Mouse (Mus musculus): Measurements from ENCODE around the gene Olfr854. TPM values are rescaled to one million over a fixed set of nuclear protein-coding genes. Genes with fewer than 3 reads are reported as not detected.

The Olfr854 gene
- polyA plus RNA-seq (2012; rRNA removed), result not detected in 2 replicates

- no peak for TF ChIP-seq CTCF (IDR thresholded peaks at IDR 0.05; ENCODE audit: borderline replicate concordance, extremely low read depth, insufficient read depth, insufficient read length)
- TF ChIP-seq POLR2A (IDR thresholded peaks at IDR 0.05; ENCODE audit: borderline replicate concordance, extremely low read depth, insufficient read depth, insufficient read length, poor library complexity, severe bottlenecking), result no peak
- DNase-seq (ENCODE audit: low read depth), result no peak
Measured at GRCm38 (mm10) chr9:19567282-19567681, at the start of gene Olfr854. Gene Olfr854, minus strand, starts transcription at chr9:19567382.

GRCm38 (mm10) chr9:19582317-19582716 is 15.1 kb upstream of the Olfr854 start, which contains the start of gene Olfr855:
Gene Olfr855, plus strand, starts transcription at chr9:19582617.
- no peak for TF ChIP-seq CTCF (IDR thresholded peaks at IDR 0.05; ENCODE audit: borderline replicate concordance, extremely low read depth, insufficient read depth, insufficient read length)
- TF ChIP-seq POLR2A (IDR thresholded peaks at IDR 0.05; ENCODE audit: borderline replicate concordance, extremely low read depth, insufficient read depth, insufficient read length, poor library complexity, severe bottlenecking), result no peak
- no peak for DNase-seq (ENCODE audit: low read depth)

- no peak for DNase-seq (ENCODE audit: low read depth)
- TF ChIP-seq CTCF (IDR thresholded peaks at IDR 0.05; ENCODE audit: borderline replicate concordance, extremely low read depth, insufficient read depth, insufficient read length) (no peak), POLR2A (IDR thresholded peaks at IDR 0.05; ENCODE audit: borderline replicate concordance, extremely low read depth, insufficient read depth, insufficient read length, poor library complexity, severe bottlenecking) (no peak)
Measured at GRCm38 (mm10) chr9:19540976-19541375, 26.2 kb downstream of the Olfr854 start, which contains the start of gene Olfr853. Gene Olfr853, minus strand, starts transcription at chr9:19541076.

Other genes with a start within 250 kb of the Olfr854 start
- gene Olfr845, start 230.9 kb downstream of the Olfr854 start, polyA plus RNA-seq (2012; rRNA removed), result not detected in 2 replicates
- not detected in 2 replicates for gene Olfr846, start 203.4 kb downstream of the Olfr854 start, polyA plus RNA-seq (2012; rRNA removed)
- gene Olfr847, start 188.7 kb downstream of the Olfr854 start, polyA plus RNA-seq (2012; rRNA removed), result not detected in 2 replicates
- not detected in 2 replicates for gene Olfr849, start 127.1 kb downstream of the Olfr854 start, polyA plus RNA-seq (2012; rRNA removed)
- not detected in 2 replicates for gene Olfr850, start 89.1 kb downstream of the Olfr854 start, polyA plus RNA-seq (2012; rRNA removed)
- gene Olfr851, start 74.1 kb downstream of the Olfr854 start, polyA plus RNA-seq (2012; rRNA removed), result not detected in 2 replicates
- not detected in 2 replicates for gene Olfr853, start 26.3 kb downstream of the Olfr854 start, polyA plus RNA-seq (2012; rRNA removed)
- gene Olfr855, start 15.2 kb upstream of the Olfr854 start, polyA plus RNA-seq (2012; rRNA removed), result not detected in 2 replicates
- 28.0 and 32.7 TPM in 2 replicates for gene Zfp317, start 54.7 kb upstream of the Olfr854 start, polyA plus RNA-seq (2012; rRNA removed)
- 0.05 TPM in 1 of 2 replicates, not detected in the other for gene Olfr857, start 142.1 kb upstream of the Olfr854 start, polyA plus RNA-seq (2012; rRNA removed)
- gene Olfr58, start 212.9 kb upstream of the Olfr854 start, polyA plus RNA-seq (2012; rRNA removed), result not detected in 2 replicates
- not detected in 2 replicates for gene Olfr859, start 237.5 kb upstream of the Olfr854 start, polyA plus RNA-seq (2012; rRNA removed)

Data from brain, embryonic 14.5 days (tissue).